Mouse (Mus musculus): ENCODE data around the gene Amd1. TPM values are rescaled to one million over a fixed set of nuclear protein-coding genes. Genes with fewer than 3 reads are reported as not detected.

Gene Amd1
- total RNA-seq, 2 experiments from 2014 or later, result 76.0 to 83.6 TPM

DNA sequence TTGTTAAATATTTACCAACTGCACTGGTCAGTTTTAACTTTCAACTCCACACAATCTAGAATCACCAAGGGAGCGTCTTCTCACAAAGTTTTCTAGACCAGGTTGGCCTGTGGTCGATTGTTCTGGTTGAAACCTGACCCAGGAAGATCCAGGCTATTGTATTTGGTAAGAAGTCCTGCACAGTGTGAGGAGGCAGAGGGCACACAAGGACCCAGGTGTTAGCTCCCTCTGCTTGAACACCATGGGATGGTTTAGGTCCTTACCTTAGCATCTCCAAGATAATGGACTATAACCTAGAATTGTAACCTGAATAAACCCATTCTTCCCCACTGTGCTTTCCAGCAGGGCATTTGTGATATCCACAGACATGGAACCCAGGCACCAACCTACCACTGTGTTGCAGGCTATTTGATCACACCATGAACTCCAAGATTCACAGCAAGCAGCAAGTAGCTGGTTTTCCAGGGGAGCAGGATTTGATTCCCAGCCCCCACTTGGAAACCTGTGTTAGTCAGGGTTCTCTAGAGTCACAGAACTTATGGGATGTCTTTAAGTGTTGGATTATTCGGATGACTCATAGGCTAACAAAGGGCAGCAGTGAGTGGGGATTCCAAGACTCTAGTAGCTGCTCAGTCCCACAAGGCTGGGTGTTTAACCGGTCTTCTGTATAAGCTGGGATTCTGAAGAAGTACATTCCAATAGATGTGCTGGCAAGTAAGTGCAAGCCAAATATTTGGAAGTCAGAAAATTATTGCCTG is 6.0 kb upstream of the Amd1 start:
- DNase-seq (ENCODE audit: low spot score in 2 of 2), result no peak
- intact Hi-C loops (cut with DNase I), result no loop called here

GRCm38 (mm10) chr10:40305989-40306388 is 4.0 kb upstream of the Amd1 start:
- intact Hi-C loops (cut with DNase I), result no loop called here
- DNase-seq (ENCODE audit: low spot score in 2 of 2), result no peak

GRCm38 (mm10) chr10:40301181-40302075 is 558 bp downstream of the Amd1 start:
- intact Hi-C loops (cut with DNase I), result loop anchor here (1.0 to 5.0 kb wide), 3 partner anchors 44 to 221 kb away; partner anchors contain the start of gene Gtf3c6
- peak; percentile 50 to 70 for DNase-seq (ENCODE audit: low spot score in 2 of 2)

GRCm38 (mm10) chr10:40300648-40301171 is 1.3 kb downstream of the Amd1 start:
- intact Hi-C loops (cut with DNase I), result loop anchor here (5.0 kb wide), 2 partner anchors 43 to 222 kb away; partner anchors contain the start of gene Gtf3c6
- DNase-seq (ENCODE audit: low spot score in 2 of 2), result peak; percentile 81 to 84

- no peak for DNase-seq (ENCODE audit: low spot score in 2 of 2)
- intact Hi-C loops (cut with DNase I), result no loop called here
Measured at GRCm38 (mm10) chr10:40292640-40293039, 9.3 kb downstream of the Amd1 start.

- DNase-seq (ENCODE audit: low spot score in 2 of 2), result no peak
- intact Hi-C loops (cut with DNase I), result no loop called here
Measured at GRCm38 (mm10) chr10:40286767-40287166, 15.2 kb downstream of the Amd1 start.

- no peak for DNase-seq (ENCODE audit: low spot score in 2 of 2)
- intact Hi-C loops (cut with DNase I), result no loop called here
Measured at GRCm38 (mm10) chr10:40285571-40285970, 16.4 kb downstream of the Amd1 start.

- intact Hi-C loops (cut with DNase I), result no loop called here
- DNase-seq (ENCODE audit: low spot score in 2 of 2), result no peak
Measured at GRCm38 (mm10) chr10:40284997-40285396, 17.0 kb downstream of the Amd1 start.

- intact Hi-C loops (cut with DNase I), result no loop called here
- peak; percentile 45 to 50 for DNase-seq (ENCODE audit: low spot score in 2 of 2)
Measured at GRCm38 (mm10) chr10:40284179-40284831, 17.7 kb downstream of the Amd1 start.

- intact Hi-C loops (cut with DNase I), result no loop called here
- no peak for DNase-seq (ENCODE audit: low spot score in 2 of 2)
Measured at GRCm38 (mm10) chr10:40283636-40284035, 18.4 kb downstream of the Amd1 start.

DNA sequence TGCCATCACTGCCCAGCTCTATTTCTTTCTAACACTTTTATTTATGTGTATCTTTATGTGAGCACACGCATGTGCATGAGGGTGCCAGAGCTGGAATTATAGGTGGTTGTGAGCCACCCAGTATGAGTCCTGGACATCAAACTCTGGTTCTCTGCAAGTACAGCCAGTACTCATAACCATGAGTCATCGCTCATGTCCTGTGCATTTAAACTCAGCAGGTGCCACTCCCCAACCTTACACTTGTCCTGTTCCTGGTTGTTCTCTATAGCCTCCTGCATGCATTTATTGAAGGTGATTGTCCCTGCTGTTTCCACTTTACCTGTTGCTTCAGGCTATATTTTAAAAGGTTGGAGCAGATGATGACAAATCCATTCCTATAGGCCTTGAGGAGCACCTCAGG is 20.4 kb downstream of the Amd1 start:
- no peak for DNase-seq (ENCODE audit: low spot score in 2 of 2)
- intact Hi-C loops (cut with DNase I), result no loop called here

- intact Hi-C loops (cut with DNase I), result no loop called here
- no peak for DNase-seq (ENCODE audit: low spot score in 2 of 2)
Measured at GRCm38 (mm10) chr10:40278317-40278716, 23.7 kb downstream of the Amd1 start.

DNA sequence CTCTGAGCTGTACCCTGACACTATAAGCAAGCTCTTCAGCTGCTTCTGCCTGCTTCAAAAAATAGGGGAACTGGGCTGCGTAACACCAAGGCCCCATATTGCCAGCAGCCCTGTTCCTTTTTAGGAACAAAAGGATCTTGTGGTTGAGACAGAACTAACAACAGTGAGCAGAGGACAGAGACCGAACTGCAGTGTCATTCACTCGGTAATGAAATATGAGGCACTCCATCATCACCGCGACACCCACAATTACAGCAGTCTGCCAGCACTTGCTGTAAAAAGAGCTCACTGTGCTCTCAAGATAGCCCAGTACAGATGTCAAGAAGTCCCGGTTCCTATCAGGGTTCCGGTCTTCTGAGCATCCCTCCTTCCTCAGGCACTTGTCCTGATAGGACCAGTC is 26.0 kb downstream of the Amd1 start:
- DNase-seq (ENCODE audit: low spot score in 2 of 2), result no peak
- intact Hi-C loops (cut with DNase I), result no loop called here

DNA sequence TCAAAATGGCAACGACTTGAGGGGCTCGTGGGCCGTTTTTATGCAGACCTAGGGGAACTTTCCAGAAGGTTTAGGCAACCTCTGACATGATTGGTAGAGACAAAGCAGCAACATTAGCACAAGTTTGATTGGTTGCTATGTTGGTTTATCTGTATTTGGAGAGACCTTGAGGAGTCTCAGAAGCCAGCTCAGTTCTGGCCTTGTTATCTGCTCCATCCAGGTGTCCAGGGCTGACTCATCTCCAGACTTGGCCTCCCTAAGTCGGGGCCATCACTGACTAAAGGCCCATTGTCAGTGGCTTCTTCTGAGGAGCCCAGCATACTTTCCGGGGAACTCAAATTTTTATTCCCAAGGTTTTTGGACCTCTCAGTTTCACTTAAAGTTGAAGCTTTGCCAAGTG is 28.0 kb downstream of the Amd1 start:
- intact Hi-C loops (cut with DNase I), result no loop called here
- DNase-seq (ENCODE audit: low spot score in 2 of 2), result no peak

- no peak for DNase-seq (ENCODE audit: low spot score in 2 of 2)
- intact Hi-C loops (cut with DNase I), result no loop called here
Measured at GRCm38 (mm10) chr10:40271216-40271615, 30.8 kb downstream of the Amd1 start.

- intact Hi-C loops (cut with DNase I), result no loop called here
- DNase-seq (ENCODE audit: low spot score in 2 of 2), result no peak
Measured at GRCm38 (mm10) chr10:40264920-40265319, 37.1 kb downstream of the Amd1 start.

DNA sequence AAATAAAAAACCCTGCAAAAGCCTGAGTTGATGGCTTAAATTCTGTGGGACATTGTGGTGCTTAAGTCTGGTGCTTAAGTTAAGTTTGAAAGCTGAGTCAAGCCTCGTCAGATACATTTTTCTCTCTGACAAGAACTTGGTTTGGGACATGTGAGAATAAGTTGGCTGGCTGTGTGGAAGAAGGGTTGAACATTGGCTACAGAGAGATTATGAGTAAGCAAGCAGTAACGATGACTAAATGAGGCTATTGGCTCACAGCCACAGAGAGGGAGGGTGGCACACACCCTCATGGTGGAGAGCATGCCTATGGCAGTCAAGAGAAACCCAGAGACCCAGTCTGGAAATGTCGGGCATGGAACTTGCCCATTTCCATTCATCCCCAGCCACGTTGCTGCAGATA is 38.3 kb downstream of the Amd1 start:
- DNase-seq (ENCODE audit: low spot score in 2 of 2), result no peak
- intact Hi-C loops (cut with DNase I), result no loop called here

DNA sequence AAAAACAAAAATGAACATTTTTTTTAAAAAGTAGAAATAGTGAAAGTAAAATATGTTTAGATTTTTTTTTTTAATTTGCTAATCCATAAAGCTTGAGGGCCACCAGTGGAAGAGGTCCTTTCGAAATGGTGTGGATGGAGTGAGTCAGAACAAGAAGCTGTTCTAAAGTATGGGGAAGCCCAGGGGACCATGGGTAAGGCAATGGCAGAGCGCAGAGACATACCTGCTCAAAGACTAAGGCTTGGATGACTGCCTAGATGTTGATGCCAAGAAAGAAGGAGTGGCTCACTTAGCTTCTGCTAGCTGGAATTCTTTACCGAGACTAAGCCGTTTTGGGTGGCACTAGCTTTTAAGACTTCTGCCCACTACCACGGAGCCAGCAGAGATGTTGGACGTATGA is 39.8 kb downstream of the Amd1 start:
- no peak for DNase-seq (ENCODE audit: low spot score in 2 of 2)
- intact Hi-C loops (cut with DNase I), result no loop called here

GRCm38 (mm10) chr10:40260305-40260704 is 41.7 kb downstream of the Amd1 start:
- DNase-seq (ENCODE audit: low spot score in 2 of 2), result no peak
- intact Hi-C loops (cut with DNase I), result no loop called here

DNA sequence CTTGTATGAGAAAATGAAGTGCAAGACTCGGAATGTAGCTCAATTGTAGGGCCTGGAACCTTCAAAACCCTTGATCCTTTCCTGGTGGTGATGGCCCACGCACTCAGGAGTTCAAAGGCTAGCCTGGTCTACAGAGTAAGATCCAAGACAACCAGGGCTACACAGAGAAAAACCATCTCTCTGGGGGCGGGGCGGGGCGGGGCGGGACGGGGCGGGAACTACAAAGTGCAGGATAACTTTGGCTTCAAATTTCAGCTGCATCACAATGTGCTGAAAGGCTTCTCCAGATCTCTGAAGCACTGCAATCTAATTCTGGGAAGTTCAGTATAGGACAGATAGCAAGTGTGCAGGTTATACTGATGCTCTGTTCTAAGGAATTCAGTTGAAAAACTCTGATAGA is 42.4 kb downstream of the Amd1 start:
- intact Hi-C loops (cut with DNase I), result loop anchor here (1.0 to 5.0 kb wide), 3 partner anchors 43 to 265 kb away; partner anchors contain the start of gene Amd1
- DNase-seq (ENCODE audit: low spot score in 2 of 2), result no peak

Measured in left cerebral cortex, postnatal 36 days (tissue).